Mouse (Mus musculus): ENCODE data around the gene Rplp0.

DNA sequence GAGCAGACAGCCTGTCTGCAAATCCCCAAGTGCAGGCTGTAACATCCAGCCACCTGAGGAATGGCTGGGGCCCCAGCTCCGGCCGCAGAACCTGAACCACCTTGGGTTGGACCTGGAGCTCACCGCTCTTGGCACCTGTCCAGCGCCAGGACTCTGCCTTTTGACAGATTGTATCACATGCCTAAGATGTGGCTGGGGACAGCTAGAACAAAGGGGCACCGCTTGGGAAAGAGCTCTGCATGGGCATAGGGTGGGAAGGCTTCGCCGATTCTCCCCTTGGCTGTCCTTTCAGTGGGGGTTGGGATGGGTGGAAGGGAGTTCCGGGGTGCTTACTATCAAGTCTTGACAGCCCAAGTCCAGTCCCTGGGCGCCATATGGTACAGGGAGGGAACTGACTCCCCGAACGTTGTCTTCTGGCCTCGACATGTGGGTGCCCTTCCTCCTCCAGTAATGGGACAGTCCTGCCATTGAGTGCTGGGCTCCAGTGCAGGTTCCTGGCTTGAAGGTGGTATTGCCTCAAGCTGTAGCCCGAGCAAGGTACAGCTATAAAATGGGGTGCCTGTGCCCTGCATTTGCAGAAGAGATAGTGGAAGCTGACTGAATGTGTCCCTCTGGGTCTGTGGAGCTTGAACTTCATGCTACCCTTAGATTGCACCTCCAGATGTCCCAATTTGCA, 21.1 kb upstream of the Rplp0 start:
- TF ChIP-seq CHD2 (IDR thresholded peaks at IDR 0.05; ENCODE audit: low read depth, low read length): no peak
- no peak for TF ChIP-seq MAFK (IDR thresholded peaks at IDR 0.05; ENCODE audit: insufficient read depth, low read depth, low read length)
